Mouse (Mus musculus) bone marrow, adult 2 months (tissue): ENCODE results near the gene Dact2. TPM values are rescaled to one million over a fixed set of nuclear protein-coding genes. Genes with fewer than 3 reads are reported as not detected.

ENCODE experiments used
- H3K27ac ChIP-seq: fragments of 200-500 bp; 2 replicates; pipeline ENCODE4 v1.5.1; 2012; ENCODE audit warnings: low read depth, mild to moderate bottlenecking, control low read depth, inconsistent platforms, low read length; ENCODE audit not compliant: control insufficient read depth, poor library complexity, insufficient read depth
- H3K4me1 ChIP-seq: fragments of 200-500 bp; 2 replicates; pipeline ENCODE4 v1.6.1; 2011; ENCODE audit warnings: low read length; ENCODE audit not compliant: control insufficient read depth, insufficient read depth
- H3K4me3 ChIP-seq: fragments of 200-500 bp; replicated peaks from 2 replicates; pipeline ENCODE3; 2011; ENCODE audit warnings: mild to moderate bottlenecking, low read depth, low read length, control low read depth; ENCODE audit not compliant: control insufficient read depth
- CTCF ChIP-seq: fragments of 200-500 bp; IDR thresholded peaks from 2 replicates; pipeline ENCODE4 v1.5.1; 2011; ENCODE audit warnings: low read length, control low read depth; ENCODE audit not compliant: control insufficient read depth, insufficient read depth
- POLR2A ChIP-seq: fragments of 200-500 bp; IDR thresholded peaks from 2 replicates; pipeline ENCODE4 v1.6.1; 2011; ENCODE audit warnings: low read depth, mild to moderate bottlenecking, control low read depth, low read length, borderline replicate concordance; ENCODE audit not compliant: control insufficient read depth
- whole genome bisulfite sequencing: fragments of 180-500 bp; shearing (Covaris S2); methylation state at CpG from one replicate; pipeline ENCODE4 v1.1.7; 2018; 5-methylcytosine and 5-hydroxymethylcytosine counted together
- polyA plus RNA-seq: library from polyadenylated mRNA; stranded (reverse); fragments of >200 nt; gene quantifications from 2 replicates; pipeline ENCODE4 v1.2.4, GENCODE M21; 2011; ENCODE audit warnings: low replicate concordance; ENCODE audit not compliant: missing spikeins, insufficient read depth, insufficient read length

The Dact2 gene
- polyA plus RNA-seq, 1 experiment = 3.7 TPM

GRCm38 (mm10) chr17:14203121-14203941, 773 bp downstream of the Dact2 start:
- no peak overlapping the region; the same call in 1 of the 2 replicates for H3K27ac ChIP-seq
- TF ChIP-seq CTCF = no peak
- TF ChIP-seq POLR2A = no peak
- WGBS = 2% methylated on average over 97 of the region's 97 CpGs
- H3K4me1 ChIP-seq = no peaks in the 10 kb centered on the region
- H3K4me3 ChIP-seq = no peak overlapping the region

- no peak for TF ChIP-seq POLR2A
- no peak for TF ChIP-seq CTCF
- Histone ChIP-seq H3K27ac (no peak overlapping the region), H3K4me1 (no peaks in the 10 kb centered on the region), H3K4me3 (no peak overlapping the region)
- 11% methylated on average over 18 of the region's 18 CpGs for WGBS
Measured at GRCm38 (mm10) chr17:14202291-14203030, 1.6 kb downstream of the Dact2 start.

- no peak overlapping the region for H3K27ac ChIP-seq
- no peak for TF ChIP-seq POLR2A
- TF ChIP-seq CTCF = no peak
- no peak overlapping the region for H3K4me3 ChIP-seq
- 30% methylated on average over 12 of the region's 12 CpGs for WGBS
- no peaks in the 10 kb centered on the region for H3K4me1 ChIP-seq
Measured at GRCm38 (mm10) chr17:14201281-14201787, 2.8 kb downstream of the Dact2 start.

GRCm38 (mm10) chr17:14200206-14200605, 3.9 kb downstream of the Dact2 start:
- Histone ChIP-seq H3K4me1 (no peaks in the 10 kb centered on the region), H3K4me3 (no peak overlapping the region), H3K27ac (no peak overlapping the region)
- 91% methylated on average over 7 of the region's 7 CpGs for WGBS
- TF ChIP-seq CTCF (no peak), POLR2A (no peak)

GRCm38 (mm10) chr17:14199621-14200020, 4.5 kb downstream of the Dact2 start:
- H3K4me1 ChIP-seq = no peaks in the 10 kb centered on the region
- WGBS = 19% methylated on average over 4 of the region's 4 CpGs
- H3K27ac ChIP-seq = no peak overlapping the region
- TF ChIP-seq POLR2A (no peak), CTCF (no peak)
- H3K4me3 ChIP-seq = no peak overlapping the region

DNA sequence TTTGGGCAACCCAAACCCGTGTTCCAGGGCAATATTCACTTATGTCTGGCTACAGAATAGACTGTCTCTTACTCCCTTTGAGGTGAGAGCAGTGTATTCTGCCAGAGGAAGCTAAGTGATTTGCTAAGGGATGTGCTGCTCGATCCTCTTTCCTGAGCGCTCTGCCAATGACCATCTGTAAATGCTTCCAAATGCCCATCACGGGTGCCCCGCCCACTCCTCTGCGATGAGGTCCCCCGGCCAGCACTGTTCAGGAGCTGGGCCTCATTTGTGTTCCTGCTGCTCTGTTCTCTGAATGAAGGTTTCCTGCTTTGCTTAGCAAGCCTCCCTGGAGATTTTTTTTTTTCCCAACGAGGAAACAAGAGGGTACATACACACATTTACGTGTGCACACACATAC, 11.2 kb downstream of the Dact2 start:
- no peaks in the 10 kb centered on the region for H3K4me1 ChIP-seq
- 63% methylated on average over 9 of the region's 9 CpGs for WGBS
- H3K4me3 ChIP-seq = no peak overlapping the region
- no peak overlapping the region for H3K27ac ChIP-seq
- TF ChIP-seq CTCF = no peak
- TF ChIP-seq POLR2A = no peak

DNA sequence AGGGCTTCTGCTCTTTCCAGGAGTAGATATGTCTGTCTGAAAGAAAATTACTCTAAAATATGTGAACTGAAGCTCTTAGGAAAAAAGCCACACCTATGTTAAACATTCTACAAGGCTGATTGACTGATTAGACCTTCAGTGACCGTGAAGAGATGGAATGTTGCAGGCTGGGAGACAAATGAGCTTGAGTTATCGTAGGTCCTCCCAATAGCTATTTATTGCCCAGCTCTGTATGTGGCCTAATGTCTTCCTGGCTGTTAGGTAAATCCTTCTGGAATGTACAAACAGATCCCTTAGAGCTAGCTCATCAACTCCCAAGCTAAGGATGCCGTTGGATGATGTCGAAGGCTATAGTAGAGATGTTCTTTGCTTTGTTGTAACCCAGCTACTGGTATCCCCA, 11.7 kb downstream of the Dact2 start:
- no peaks in the 10 kb centered on the region for H3K4me1 ChIP-seq
- no peak overlapping the region for H3K27ac ChIP-seq
- 76% methylated on average over 4 of the region's 4 CpGs for WGBS
- H3K4me3 ChIP-seq = no peak overlapping the region
- no peak for TF ChIP-seq CTCF
- TF ChIP-seq POLR2A = no peak

- H3K4me3 ChIP-seq = no peak overlapping the region
- TF ChIP-seq CTCF (no peak), POLR2A (no peak)
- H3K27ac ChIP-seq = no peak overlapping the region
- no peaks in the 10 kb centered on the region for H3K4me1 ChIP-seq
Measured at GRCm38 (mm10) chr17:14188455-14188854, 15.6 kb downstream of the Dact2 start.
